Mouse (Mus musculus) liver, postnatal 0 days (tissue): ENCODE data around the gene Tceanc.

Experiments
- CTCF ChIP-seq: sonication (generic); IDR thresholded peaks from 2 replicates; pipeline ENCODE4 v1.5.1; 2016; ENCODE audit warnings: antibody characterized with exemption, low read depth
- EP300 ChIP-seq: IDR thresholded peaks from 2 replicates; pipeline ENCODE4 v1.6.1; 2016; ENCODE audit warnings: antibody characterized with exemption, low read depth, mild to moderate bottlenecking

- no peak for TF ChIP-seq EP300
- no peak for TF ChIP-seq CTCF
These were observed 23.3 kb downstream of the Tceanc start for GRCm38 (mm10) chrX:166495052-166495451.
